Mouse (Mus musculus) cerebellum, adult 2 months (tissue): ENCODE results near the gene Rfx4.

Experiments used
- CTCF ChIP-seq: fragments of 200-500 bp; IDR thresholded peaks from 2 replicates; pipeline ENCODE4 v1.5.1; 2011; ENCODE audit warnings: low read depth, mild to moderate bottlenecking, control low read depth, low read length, moderate library complexity, borderline replicate concordance; ENCODE audit not compliant: insufficient read depth
- POLR2A ChIP-seq: fragments of 200-500 bp; IDR thresholded peaks from 2 replicates; pipeline ENCODE4 v1.6.1; 2011; ENCODE audit warnings: low read length, control low read depth, borderline replicate concordance; ENCODE audit not compliant: insufficient read depth

DNA sequence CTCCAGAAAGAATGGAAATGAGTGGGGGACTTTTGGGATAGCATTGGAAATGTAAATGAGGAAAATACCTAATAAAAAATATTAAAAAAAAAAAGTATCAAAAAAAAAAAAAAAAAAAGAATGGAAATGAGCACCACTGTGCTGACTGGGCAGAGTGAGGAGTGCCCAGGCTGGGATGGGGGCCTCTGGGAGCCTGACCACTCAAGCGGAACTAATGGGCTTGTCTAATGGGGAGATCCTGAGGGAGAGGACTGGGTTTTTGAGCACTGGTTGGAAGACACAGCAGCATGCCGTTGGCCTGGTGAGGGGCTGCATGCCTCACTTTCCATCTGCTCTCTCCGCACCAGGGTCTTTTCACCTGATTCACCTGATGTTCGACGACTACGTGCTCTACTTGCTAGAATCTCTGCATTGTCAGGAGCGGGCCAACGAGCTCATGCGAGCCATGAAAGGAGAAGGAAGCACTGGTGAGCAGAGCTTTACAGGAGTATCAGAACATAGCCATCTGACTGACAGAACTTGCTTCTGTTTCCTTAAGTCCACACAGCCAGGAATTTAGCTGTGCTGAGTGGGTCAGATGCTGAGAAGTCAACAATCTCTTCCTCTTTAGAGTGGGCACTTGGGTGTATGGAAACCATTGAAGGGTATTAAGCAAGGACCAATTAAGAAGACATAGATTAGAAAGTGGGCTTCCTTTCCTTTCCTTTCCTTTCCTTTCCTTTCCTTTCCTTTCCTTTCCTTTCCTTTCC is 124.1 kb downstream of the Rfx4 start:
- TF ChIP-seq CTCF (no peak), POLR2A (no peak)
